Mouse (Mus musculus) gastrocnemius, postnatal 25 days (tissue): Measurements from ENCODE around the gene Fis1. TPM values are rescaled to one million over a fixed set of nuclear protein-coding genes. Genes with fewer than 3 reads are reported as not detected.
A peak's percentile ranks its signal among the peaks of the same experiment; 100 is the strongest.
"Not testable (repeated sequence)": the region's sequence is repeated elsewhere in the genome, so short reads cannot be mapped to it uniquely, and the experiment has no call there.

Source experiments
- DNase-seq: peaks from one replicate; pipeline ENCODE4 v3.0.0; 2022
- total RNA-seq, 2 experiments: library from RNA; stranded (reverse); gene quantifications; 1 replicate in 1 of 2; 2 replicates in 1 of 2; pipeline ENCODE4 v1.2.3; 2021

Gene Fis1
- total RNA-seq, 2 experiments from 2014 or later = 159 to 164 TPM

DNA sequence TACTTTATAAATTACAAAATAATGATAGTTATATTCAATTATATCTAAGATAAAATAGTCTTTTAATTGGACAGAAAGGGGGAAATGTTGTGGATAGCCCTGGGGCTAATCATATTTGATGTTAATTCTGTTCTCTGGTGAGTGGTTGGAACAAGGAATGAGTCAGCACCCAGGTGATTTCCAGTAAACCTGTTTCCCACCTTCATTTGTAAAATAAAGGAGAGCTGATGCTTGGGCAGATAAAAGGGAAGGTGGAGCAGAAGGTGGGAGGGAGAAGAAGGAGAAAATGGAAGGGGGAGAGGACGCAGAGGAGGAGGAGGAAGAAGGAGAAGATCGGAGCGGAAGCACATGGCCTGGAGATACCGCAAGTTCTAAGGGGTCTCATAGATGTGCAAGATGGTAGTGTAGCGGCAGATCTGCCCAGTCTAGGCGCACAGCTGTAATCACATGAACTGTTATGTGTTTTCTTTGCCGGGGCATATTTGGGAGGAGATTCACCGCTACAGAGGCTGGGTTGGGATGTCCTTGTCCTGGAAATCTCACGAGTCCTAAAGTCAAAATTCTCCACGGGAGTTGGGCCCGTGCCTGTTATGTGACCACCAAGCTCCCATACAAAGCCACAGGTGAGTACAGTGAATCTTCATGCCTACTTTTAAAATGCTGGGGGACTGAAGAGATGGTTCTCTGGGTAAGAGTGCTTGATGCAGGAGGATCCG is 12.1 kb upstream of the Fis1 start:
- DNase-seq = no peak

DNA sequence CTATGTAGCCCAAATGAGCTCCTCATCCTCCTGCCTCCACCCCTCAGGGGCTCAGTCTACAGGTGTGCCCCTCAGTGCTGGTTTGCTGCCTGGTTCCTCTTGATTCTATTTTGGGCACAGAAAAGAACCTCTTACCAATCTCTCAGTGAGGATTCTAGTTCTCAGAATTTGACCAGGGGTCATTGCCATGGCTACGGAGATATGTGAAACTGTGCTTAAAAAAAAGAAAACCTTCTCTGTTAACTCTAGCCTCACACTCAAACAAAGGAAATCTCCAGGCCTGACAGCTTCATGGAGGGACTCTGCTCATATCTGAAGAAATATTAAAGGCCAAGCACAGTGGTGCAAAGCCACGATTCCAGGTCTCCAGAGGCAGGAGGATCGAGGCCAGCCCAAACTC is 10.3 kb upstream of the Fis1 start:
- DNase-seq = no peak

GRCm38 (mm10) chr5:136943382-136943781 is 9.7 kb upstream of the Fis1 start:
- DNase-seq = no peak

GRCm38 (mm10) chr5:136945084-136945483 is 8.0 kb upstream of the Fis1 start:
- no peak for DNase-seq

DNA sequence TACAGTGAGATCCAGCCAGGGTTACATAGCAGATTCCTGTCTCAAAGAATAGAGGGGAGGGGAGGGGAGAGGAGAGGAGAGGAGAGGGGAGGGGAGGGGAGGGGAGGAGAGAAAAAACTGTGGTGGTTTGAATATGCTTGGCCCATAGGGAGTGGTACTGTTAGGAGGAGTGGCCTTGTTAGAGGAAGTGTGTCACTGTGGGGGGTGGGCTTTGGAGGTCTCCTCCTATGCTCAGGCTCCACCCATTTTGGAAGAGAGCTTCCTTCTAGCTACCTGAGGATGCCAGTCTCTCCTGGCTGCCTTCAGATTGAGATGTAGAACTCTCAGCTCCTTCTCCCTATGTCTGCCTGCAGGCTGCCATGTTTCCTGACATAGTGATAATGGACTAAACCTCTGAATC is 5.2 kb upstream of the Fis1 start:
- DNase-seq = no peak

GRCm38 (mm10) chr5:136949551-136950336 is 3.3 kb upstream of the Fis1 start:
- not testable (repeated sequence) for DNase-seq

GRCm38 (mm10) chr5:136950521-136950920 is 2.6 kb upstream of the Fis1 start:
- DNase-seq = no peak

DNA sequence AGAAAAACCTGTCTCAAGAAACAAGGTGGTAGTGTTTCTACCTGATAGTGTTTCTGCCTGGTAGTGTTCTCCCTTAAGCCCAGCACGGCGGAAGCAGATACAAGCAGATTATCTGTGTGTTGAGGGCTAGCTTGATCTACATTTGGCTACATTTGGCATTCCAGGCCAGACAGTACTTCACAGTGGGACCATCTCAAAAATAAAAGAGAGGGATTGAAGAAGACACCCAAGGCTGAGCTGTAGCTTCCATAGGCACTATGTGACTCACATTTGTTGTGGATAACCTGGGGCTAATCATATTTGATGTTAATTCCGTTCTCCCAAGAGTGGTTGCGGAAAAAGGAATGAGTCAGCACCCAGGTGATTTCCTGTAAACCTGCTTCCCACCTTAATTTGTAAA is 922 bp upstream of the Fis1 start:
- no peak for DNase-seq

- peak; percentile 46 for DNase-seq
Observed at GRCm38 (mm10) chr5:136953440-136953951, 421 bp downstream of the Fis1 start.

DNA sequence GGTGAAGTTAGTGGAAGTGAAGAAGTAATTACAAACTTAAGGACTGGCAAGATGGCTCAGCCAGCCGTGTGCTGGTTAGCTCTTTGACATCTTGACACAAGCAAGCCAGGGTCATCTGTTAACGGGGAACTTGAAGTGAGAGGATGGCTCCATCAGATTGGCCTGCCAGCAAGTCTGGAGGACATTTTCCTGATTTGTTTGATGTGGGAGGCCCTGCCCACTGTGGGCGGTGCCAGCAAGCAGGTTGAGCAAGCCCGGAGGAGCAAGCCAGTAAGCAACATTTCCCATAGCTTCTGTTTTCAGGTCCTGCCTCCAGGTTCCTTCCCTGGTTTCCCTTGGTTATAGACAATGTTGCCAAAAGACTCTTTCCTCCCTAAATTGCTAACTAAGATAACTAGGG is 2.5 kb downstream of the Fis1 start:
- DNase-seq = no peak

GRCm38 (mm10) chr5:136957250-136957649 is 4.2 kb downstream of the Fis1 start:
- no peak for DNase-seq

DNA sequence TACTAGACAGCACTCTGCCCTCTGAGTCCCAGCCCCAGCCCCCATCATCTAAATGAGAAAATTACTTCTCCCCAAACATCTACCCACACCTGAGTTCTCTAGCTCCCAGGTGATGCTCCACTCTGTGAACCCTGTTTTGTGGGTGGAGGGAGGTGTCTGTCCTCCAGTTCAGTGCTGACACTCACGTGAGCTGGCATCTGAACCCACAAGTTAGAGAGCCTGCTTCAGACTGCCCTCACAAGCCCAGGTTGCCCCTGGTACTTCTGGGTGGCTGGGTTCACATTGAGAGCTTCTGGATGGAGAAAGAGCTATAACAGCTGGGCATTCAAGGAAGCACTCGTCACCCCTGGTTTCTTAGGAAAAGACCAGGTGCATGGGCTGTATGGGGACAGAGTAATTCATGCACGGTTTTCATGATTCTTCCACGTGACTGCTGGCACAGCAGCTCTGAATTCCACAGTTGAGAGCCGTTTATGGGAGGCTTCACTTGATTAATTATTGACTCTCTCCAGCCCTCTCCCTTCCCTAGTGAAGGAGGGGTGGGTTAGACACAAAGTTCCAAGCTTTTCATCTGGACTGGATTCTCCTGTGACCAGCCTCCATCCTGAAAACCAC is 6.0 kb downstream of the Fis1 start:
- DNase-seq = no peak

DNA sequence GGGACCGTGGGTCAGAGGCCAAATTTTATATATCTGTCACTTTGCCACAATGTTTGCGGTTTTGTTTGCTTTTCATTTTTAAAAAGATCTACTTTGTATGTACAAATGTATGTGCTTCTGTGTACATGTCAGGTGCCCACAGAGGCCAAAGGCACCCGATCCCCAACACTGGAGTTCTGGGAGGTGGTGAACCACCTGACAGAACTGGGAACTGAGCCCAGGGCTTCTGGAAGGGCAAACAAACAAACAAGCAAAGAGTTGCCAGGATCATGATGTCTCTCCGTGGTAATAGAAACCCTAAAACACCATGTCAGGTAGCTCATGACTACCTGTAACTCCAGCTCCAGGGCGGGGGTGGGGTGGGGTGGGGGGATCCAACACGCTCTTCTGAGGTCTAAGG is 7.0 kb downstream of the Fis1 start:
- no peak for DNase-seq

DNA sequence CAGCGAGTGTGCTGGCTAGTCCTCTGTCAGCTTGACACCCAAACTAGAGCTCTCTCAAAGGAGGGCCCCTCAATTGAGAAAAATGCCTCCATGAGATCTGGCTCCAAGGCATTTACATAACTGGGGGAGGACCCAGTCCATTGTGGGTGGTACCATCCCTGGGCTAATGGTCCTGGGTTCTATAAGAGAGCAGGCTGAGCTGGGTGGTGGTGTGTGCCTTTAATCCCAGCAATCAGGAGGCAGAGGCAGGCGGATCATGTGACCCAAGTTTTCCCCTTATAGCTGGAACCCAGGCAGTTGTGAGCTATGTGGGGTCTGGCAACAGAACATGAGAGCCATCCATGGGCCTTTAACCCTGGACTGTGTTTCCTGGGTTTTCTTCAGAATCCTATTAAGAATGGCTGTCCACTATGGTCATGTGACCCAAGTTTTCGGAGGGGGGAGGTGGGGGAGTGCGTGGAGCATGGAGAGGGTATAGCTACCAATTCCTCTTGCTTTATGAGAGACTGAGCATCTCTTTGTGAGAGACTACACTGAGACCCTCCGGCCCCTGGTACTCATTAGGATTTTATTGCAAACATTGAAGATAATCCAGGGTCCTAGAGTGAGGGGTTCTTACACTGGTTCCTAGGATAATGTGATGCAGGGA is 8.4 kb downstream of the Fis1 start:
- DNase-seq = no peak

- DNase-seq = peak; percentile 88
Observed at GRCm38 (mm10) chr5:136961983-136962461, 8.9 kb downstream of the Fis1 start.

DNA sequence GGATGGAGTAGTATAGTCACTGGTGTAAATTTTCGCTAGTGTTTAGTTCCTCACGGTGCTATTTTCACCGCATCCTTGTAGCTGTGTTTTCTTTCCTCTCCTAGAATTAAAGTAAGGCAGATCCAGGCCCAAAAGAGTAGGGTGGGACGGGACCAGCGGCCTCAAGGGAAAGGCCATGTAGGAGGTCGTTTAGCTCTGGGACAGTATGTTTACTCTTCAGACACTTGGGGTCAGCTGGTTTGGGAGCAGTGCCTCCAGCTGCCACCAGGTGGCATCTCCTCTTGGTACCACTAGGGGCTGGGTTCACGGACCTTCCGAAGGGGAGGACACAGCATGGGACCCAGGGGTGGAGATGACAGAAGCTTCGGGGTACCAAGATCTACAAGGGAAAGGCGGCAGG is 9.4 kb downstream of the Fis1 start:
- peak; percentile 72 for DNase-seq

- DNase-seq = no peak
Observed at GRCm38 (mm10) chr5:136962966-136963540, 10.0 kb downstream of the Fis1 start.

DNA sequence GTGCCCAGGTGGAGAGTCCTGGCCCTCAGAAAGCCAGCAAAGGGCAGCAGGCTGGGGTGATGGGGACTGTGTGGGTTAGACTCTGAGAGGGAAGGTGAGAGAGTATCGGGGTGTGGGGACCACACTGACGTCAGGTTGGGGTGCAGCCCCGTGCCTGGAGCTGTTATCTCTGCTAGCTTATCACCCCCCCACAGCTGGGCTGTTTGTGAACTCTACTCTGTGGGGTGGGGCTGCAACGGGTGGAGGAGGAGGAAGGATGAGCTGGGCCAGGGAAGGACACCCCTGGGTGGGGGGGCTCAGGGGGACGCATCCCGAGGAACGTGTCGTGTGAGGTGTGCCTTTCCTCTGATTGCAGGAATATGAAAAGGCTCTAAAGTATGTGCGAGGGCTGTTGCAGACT is 12.1 kb downstream of the Fis1 start:
- DNase-seq = no peak

DNA sequence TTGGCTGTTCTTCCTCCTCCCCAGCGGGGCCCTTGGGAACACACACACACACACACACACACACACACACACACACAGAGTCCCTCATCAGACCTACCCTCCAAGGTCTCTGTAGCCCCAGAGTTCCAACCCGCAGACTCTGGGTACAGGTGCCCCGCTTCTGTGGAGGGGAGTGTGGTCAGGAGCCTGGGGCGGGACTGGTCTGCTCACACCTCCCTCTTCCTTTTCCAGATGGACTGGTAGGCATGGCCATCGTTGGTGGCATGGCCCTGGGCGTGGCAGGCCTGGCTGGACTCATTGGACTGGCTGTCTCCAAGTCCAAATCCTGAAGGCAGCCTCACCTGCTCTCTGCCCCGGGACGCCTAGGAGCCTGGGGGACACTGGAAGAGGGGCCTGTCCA is 12.6 kb downstream of the Fis1 start:
- no peak for DNase-seq

GRCm38 (mm10) chr5:136966331-136966730 is 13.3 kb downstream of the Fis1 start, which contains the start of gene Cldn15:
Cldn15 (plus strand) TSS chr5:136966616.
- peak; percentile 60 for DNase-seq

- DNase-seq = no peak
Observed at GRCm38 (mm10) chr5:136966861-136967455, 13.9 kb downstream of the Fis1 start.

DNA sequence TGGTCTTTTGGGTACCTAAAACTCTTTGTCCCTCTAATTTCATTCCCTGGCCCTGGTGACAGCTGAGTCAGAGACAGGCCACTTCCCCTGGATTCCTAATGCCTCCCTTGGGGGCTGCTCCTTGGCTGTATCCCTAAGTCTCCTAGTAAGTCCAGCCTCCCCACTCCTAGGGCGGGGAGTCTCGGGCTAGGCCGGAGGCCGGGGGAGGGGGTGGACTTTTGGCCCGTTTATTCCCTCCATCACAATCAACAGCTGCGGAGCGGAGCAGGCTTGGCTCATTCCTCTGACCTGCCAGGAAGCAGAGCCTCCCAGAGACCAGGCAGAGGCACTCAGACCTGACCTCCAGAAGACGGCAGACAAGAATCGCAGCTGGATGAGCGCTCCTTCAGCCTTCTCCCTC is 14.5 kb downstream of the Fis1 start:
- DNase-seq = peak; percentile 84
